Mouse (Mus musculus) cortical plate, adult 2 months (tissue): ENCODE data around the gene Gh.

ENCODE experiments used
- CTCF ChIP-seq: fragments of 200-500 bp; IDR thresholded peaks from 2 replicates; pipeline ENCODE4 v1.5.1; 2011; ENCODE audit warnings: mild to moderate bottlenecking, control low read depth, low read length; ENCODE audit not compliant: insufficient read depth; ENCODE audit errors: extremely low read depth
- POLR2A ChIP-seq: fragments of 200-500 bp; IDR thresholded peaks from 2 replicates; pipeline ENCODE4 v1.6.1; 2011; ENCODE audit warnings: mild to moderate bottlenecking, low read length, control low read depth; ENCODE audit not compliant: insufficient read depth; ENCODE audit errors: extremely low read depth

DNA sequence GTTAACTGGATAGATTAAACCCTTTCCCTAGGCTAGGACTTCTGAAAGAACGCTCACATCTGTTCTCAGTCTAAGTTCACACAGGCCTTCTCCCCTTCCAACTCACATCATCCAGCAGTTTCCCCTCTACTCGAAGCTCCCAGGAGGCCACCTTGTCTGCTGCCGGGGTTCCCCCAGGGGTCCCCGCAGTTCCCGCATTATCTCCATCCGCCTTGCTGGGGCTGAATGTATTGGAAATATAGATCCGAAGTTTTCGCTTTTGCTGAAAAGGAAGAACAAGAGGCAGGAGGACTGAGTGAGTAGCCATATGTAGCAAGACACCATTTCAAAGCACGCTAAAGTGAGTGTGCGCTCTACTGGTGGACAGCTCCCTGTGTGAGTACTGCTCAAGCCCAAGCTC is 35.2 kb downstream of the Gh start:
- TF ChIP-seq POLR2A (no peak), CTCF (no peak)
